Mouse (Mus musculus) CD4-positive, CD25-positive, alpha-beta regulatory T cell (primary cell): Measurements from ENCODE around the gene Reg3a. TPM values are rescaled to one million over a fixed set of nuclear protein-coding genes. Genes with fewer than 3 reads are reported as not detected.

ENCODE experiments used
- polyA plus RNA-seq: library from polyadenylated mRNA; unstranded; fragments of 100-300 nt; shearing (Covaris generic); gene quantifications from one replicate; pipeline ENCODE4 v1.2.1, GENCODE M21; 2017

The Reg3a gene
- polyA plus RNA-seq, result not detected

GRCm38 (mm10) chr6:78380409-78380808 lies at the start of gene Reg3a:
Gene Reg3a (plus strand): TSS chr6:78380709.

GRCm38 (mm10) chr6:78370357-78370756 lies 10.2 kb upstream of the Reg3a start, which contains the start of gene Reg3b:
Gene Reg3b (plus strand): TSS chr6:78370657.

DNA sequence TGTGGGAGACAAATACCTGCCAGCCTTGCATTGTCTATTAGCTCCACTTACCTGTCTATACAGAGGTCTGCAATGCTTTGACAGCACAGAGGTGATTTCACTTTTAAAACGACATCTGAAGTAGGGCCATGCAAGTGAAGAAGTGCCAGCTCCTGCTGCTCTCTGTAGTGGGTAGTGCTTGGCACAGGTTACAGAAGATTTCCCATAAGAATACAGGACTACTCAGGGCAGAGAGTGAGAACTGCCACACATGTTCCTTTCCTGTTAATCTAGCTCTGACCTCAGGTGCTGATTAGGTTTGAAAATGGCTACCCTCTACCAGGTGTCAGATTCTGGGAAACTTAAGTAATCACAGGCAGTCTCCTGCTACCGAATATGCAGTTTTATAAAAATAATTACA lies 1.7 kb upstream of the Reg3a start, which contains the start of gene Reg3d:
TSS of gene Reg3d (minus strand) at position 101 of the 400 bp plus-strand sequence.

GRCm38 (mm10) chr6:78395323-78395722 lies 14.8 kb downstream of the Reg3a start, which contains the start of gene Reg2:
Gene Reg2 (plus strand): TSS chr6:78395623.

DNA sequence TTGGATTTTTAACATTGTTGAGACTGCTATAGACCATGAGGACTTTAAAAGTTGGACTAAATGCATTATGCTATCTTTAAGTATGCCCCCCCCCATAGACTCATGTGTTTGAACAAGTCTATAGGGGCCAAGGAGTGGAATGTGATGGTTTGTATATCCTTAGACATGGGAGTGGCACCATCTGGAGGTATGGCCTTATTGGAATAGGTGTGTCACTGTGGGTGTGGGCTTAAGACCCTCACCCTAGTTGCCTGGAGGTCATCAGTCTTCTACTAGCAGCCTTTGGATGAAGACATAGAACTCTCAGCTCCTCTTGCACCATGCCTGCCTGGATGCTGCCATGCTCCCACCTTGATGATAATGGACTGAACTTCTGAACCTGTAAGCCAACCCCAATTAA lies 41.9 kb downstream of the Reg3a start, which contains the start of gene Reg1:
TSS of gene Reg1 (plus strand) at position 301 of the 400 bp plus-strand sequence.

Other genes starting within 250 kb of the Reg3a start
- gene Reg3b, start 10.1 kb upstream of the Reg3a start, polyA plus RNA-seq, result not detected
- gene Reg3d, start 1.8 kb upstream of the Reg3a start, polyA plus RNA-seq, result not detected
- gene Reg2, start 14.9 kb downstream of the Reg3a start, polyA plus RNA-seq, result not detected
- gene Reg1, start 42.0 kb downstream of the Reg3a start, polyA plus RNA-seq, result not detected
- not detected for gene Reg3g, start 88.2 kb downstream of the Reg3a start, polyA plus RNA-seq